Mouse (Mus musculus) left cerebral cortex, postnatal 36 days (tissue): Measurements from ENCODE around the gene Kdm2b. TPM values are rescaled to one million over a fixed set of nuclear protein-coding genes. Genes with fewer than 3 reads are reported as not detected.
"Not testable (repeated sequence)": the region's sequence is repeated elsewhere in the genome, so short reads cannot be mapped to it uniquely, and the experiment has no call there.

Source experiments
- DNase-seq, 2 experiments: peaks; one replicate each; pipeline ENCODE4 v3.0.0; 2021 to 2022; ENCODE audit warnings: low spot score in 2 of 2, mixed read lengths in 1 of 2
- intact Hi-C: fragments of 180-260 bp; cut with DNase I; formaldehyde crosslinking; loops from one replicate; pipeline ENCODE4 v1.15.1; 2025
- total RNA-seq, 2 experiments: library from RNA; stranded (reverse); gene quantifications; 2 replicates each; pipeline ENCODE4 v1.2.3; 2021

The Kdm2b gene
- total RNA-seq, 2 experiments from 2014 or later, result 23.7 to 27.3 TPM

- intact Hi-C loops, result loop anchor here (2.0 kb wide), 1 partner anchor 27 kb away; the partner anchor contains the start of gene Orai1
- no peak for DNase-seq
Observed at GRCm38 (mm10) chr5:122987211-122988020, 2.2 kb downstream of the Kdm2b start.

DNA sequence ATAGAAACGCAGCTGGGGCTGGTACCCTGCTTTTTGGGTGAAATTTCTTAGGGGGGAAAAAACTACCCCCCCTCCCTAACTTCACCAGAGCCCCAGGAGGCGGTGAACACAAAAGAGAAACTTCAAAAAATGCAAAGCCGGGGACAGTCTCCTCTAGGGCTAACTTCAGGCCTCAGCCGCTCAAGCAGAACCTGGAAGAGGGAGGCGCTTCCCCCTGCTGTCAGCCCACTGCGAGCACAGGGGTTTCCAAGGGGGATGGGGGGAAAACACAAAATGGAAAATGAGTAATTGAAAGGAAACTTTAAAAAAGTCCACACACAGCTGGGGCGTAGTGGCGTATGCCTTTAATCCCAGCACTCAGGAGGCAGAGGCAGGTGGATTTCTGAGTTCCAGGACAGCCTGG is 3.5 kb downstream of the Kdm2b start:
- DNase-seq, result no peak
- intact Hi-C loops, result no loop called here

GRCm38 (mm10) chr5:122985276-122985675 is 4.3 kb downstream of the Kdm2b start:
- DNase-seq, result no peak
- intact Hi-C loops, result no loop called here

GRCm38 (mm10) chr5:122984483-122984882 is 5.1 kb downstream of the Kdm2b start:
- DNase-seq, result no peak

DNA sequence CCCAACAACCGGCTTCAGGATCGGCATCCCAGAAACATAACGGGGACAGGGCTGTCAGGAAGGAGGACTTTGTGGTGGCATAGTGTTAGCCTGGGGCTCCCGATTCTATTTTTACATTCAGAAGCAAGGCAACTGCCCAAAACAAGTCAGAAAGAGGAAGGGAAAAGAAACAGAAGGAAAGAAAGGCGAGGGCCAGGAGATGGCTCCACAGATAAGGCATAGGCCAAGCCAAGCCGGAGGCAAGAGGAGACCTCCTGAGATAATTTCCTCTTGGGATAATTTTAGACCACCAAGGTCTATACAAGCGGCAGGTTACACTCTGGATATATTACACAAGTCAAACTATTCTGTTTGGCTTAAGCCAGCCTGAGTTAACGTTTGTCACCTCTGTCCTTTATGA is 10.7 kb downstream of the Kdm2b start:
- intact Hi-C loops, result no loop called here
- DNase-seq, result no peak

More at GRCm38 (mm10) chr5:122984483-122984882, 5.1 kb downstream of the Kdm2b start:
- intact Hi-C loops, result no loop called here

GRCm38 (mm10) chr5:122974701-122975100 is 14.9 kb downstream of the Kdm2b start:
- DNase-seq, intact Hi-C loops: not testable (repeated sequence)

DNA sequence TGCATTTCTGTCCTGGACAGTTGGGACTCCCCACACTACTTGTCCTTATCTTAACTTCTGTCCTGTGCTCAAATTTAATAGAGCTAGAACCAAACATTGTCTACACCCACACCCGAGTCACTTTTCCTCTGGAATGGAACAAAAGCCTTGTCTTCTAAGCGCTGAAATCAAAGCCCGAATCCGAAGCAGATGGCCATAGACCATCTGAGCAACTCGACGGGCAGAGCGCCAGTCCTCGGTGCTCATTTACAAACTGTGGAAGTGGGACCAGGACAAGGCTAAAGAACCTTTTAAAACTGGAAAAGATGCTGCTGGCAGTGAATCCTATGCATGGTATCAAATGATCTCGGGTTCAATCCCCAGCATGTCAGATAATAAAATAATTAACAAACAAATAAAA is 17.5 kb downstream of the Kdm2b start:
- intact Hi-C loops, result no loop called here
- no peak for DNase-seq

GRCm38 (mm10) chr5:122971438-122971837 is 18.2 kb downstream of the Kdm2b start:
- intact Hi-C loops, result no loop called here

GRCm38 (mm10) chr5:122970056-122970455 is 19.6 kb downstream of the Kdm2b start:
- intact Hi-C loops, result no loop called here
- no peak for DNase-seq

More at GRCm38 (mm10) chr5:122971438-122971837, 18.2 kb downstream of the Kdm2b start:
- DNase-seq, result no peak

DNA sequence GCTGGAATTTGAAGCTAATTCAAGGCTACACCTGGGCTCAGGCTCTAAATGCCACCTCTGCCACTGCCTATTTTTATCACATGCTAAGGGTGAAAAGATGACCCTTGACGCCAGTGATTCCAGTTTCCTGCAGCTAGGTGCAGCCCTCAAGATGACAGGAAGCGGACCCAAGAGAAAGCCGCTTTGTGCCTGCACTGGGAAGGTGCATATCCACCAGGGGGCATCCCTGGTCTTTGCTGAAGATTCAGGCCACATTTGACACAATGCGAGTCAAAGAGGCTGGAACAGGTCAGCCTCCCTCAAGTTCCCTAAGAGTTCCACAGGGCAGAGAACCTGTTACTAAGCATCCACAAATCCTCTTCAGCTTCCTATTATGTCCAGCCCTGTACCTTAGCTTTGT is 21.3 kb downstream of the Kdm2b start:
- peak in 1 of 2 experiments; percentile 48 for DNase-seq
- intact Hi-C loops, result loop anchor here (2.0 kb wide), 2 partner anchors 46 to 80 kb away; partner anchors contain the start of gene Orai1

- no peak for DNase-seq
- intact Hi-C loops, result no loop called here
Observed at GRCm38 (mm10) chr5:122965427-122965826, 24.2 kb downstream of the Kdm2b start.

- intact Hi-C loops, result no loop called here
- DNase-seq, result no peak
Observed at GRCm38 (mm10) chr5:122964853-122965252, 24.8 kb downstream of the Kdm2b start.

DNA sequence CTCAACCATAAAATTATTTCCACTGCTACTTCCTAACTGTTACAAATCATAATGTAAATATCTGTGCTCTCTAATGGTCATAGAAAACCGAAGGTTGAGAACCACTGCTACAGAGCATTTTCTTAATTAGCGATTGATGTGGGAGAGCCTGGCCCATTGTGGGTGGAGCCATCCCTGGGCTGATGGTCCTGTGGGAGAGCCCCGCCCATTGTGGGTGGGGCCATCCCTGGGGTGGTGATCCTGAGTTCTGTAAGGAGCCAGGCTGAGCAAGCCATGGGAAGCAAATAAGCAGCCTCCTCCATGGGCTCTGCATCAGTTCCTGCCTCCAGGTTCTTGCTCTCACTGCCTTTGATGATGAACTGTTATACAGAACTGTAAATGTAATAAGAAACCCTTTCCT is 27.7 kb downstream of the Kdm2b start:
- intact Hi-C loops, result no loop called here
- no peak for DNase-seq

DNA sequence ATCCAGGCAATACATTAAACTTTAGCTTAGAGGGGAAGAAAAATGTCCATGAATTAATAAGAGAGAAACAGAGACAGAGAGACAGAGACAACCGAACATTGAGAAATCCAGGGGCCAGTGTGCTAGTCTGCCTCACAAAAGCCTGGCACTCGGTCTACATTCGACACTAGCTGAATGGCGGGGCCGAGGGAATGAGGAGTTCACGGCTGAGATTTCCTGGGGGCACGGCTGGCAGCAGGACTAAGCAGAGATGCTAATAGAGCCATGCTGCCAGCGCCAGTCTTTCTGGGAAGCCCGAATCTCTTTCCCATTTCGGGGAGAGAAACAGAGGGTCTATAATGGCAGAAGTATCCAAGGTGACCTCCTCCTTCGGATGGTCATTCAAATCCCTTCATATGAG is 30.2 kb downstream of the Kdm2b start:
- DNase-seq, result no peak
- intact Hi-C loops, result no loop called here

- no peak for DNase-seq
- intact Hi-C loops, result no loop called here
Observed at GRCm38 (mm10) chr5:122956059-122956458, 33.6 kb downstream of the Kdm2b start.

GRCm38 (mm10) chr5:122951913-122952641 is 37.5 kb downstream of the Kdm2b start:
- DNase-seq, result peak; percentile 29 to 44
- intact Hi-C loops, result no loop called here

DNA sequence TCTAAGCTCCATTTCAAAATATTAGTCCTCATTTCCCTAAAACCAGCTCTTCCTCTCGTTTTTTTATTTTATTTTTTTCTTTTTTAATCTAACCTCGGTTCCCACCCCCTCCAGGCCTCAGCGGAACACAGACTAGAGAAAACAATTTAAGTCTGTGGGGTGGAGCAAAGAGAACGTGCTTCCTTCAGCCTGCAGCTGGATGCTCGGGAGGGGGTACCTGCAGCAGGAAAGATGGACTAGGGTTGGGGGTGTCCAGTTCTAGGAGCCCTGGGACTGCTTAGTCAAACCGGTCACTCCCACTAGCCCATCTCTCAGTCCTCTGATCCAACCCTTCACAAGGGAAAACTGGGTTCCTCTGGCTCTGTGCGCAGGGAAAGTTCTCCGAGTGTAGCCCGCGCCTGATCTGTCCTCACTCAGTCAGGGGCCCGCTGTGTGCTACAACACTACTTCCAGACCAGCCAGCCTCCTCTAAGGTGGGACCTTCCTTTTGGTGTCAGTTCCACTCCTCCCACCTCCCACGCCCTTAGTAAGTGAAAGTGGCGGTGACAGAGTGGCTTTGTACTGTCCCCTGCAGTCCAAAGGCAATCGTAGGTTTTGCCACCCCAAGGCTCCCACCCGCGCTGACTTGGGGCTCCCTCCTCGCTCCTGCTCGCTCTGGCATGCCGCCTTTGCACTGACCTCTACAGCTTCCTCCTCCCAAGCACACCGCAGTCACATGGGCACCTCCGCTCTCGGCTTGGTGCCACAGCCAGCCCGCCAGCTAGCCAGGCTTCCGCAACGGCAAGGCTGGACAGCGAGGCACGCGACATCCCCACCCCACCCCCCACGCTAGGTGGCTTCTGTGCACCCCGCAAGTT is 38.3 kb downstream of the Kdm2b start:
- intact Hi-C loops, result no loop called here
- DNase-seq, result peak; percentile 39 to 59

DNA sequence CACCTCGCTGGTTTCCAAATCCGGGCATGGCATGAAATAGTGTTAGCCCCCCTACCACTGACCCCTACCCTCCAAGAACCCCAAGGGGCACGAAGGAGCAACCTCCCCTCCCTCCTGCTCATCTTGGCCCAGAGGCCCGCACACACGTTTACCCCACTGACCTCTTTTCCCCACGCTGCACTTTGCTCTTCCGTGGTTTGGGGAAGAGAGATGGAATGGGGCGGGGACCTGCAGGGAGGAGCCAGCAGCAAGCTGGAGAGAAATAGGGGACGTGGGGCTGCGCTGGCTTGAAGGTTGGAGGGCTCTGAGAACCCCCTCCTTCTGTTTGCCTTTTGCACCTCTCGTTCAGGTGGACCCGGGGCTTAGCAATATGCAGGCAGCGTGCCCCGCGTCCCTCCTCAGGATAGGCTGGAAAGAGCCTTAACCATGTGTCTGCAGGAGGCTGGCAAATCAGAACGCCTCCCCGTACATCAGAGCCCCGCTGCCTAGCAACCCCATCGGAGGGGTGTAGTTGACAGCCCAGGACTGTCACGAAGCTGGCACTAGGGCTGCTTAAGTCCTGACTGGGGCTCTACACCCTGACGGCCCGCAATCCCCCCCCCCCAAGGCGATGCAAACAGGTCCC is 39.2 kb downstream of the Kdm2b start:
- intact Hi-C loops, result no loop called here
- peak; percentile 58 for DNase-seq

DNA sequence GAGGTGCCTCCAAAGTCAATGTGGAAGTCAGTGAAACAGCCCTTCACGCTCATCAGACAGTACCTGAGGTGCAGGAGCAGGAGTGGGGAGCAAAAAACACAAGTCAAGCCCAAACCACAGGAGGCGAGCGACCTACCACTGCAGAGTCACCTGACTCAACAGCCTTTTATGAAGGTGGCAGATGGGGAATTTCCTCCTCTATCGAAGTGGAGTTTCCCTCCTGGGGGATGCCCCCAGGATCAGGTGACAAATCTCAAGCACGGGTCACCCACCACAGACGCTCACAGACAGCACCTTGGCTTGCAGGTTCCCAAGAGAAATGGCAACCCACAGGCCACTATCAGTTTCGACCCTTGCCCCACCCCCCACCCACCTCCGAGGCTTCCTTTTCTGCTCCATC is 40.5 kb downstream of the Kdm2b start:
- DNase-seq, result no peak
- intact Hi-C loops, result no loop called here
